Mouse (Mus musculus): ENCODE results near the gene Zdhhc19. TPM values are rescaled to one million over a fixed set of nuclear protein-coding genes. Genes with fewer than 3 reads are reported as not detected.

The Zdhhc19 gene
- polyA plus RNA-seq (2012): not detected in 2 replicates

- TF ChIP-seq GATA1 (IDR thresholded peaks at IDR 0.05; ENCODE audit: low read length): no peak
These were observed at the start of gene Zdhhc19 for GRCm38 (mm10) chr16:32495965-32496364. Gene Zdhhc19 (plus strand): TSS chr16:32496265.

GRCm38 (mm10) chr16:32446563-32447138 lies 49.4 kb upstream of the Zdhhc19 start:
- no peak for TF ChIP-seq GATA1 (IDR thresholded peaks at IDR 0.05; ENCODE audit: low read length)

- TF ChIP-seq GATA1 (IDR thresholded peaks at IDR 0.05; ENCODE audit: low read length): no peak
These were observed 46.4 kb upstream of the Zdhhc19 start for GRCm38 (mm10) chr16:32449665-32450064.

- TF ChIP-seq GATA1 (IDR thresholded peaks at IDR 0.05; ENCODE audit: low read length): no peak
These were observed 45.9 kb upstream of the Zdhhc19 start for GRCm38 (mm10) chr16:32450133-32450532.

- TF ChIP-seq GATA1 (IDR thresholded peaks at IDR 0.05; ENCODE audit: low read length): no peak
These were observed 43.0 kb upstream of the Zdhhc19 start for GRCm38 (mm10) chr16:32453102-32453501.

- no peak for TF ChIP-seq GATA1 (IDR thresholded peaks at IDR 0.05; ENCODE audit: low read length)
These were observed 41.4 kb upstream of the Zdhhc19 start for GRCm38 (mm10) chr16:32454646-32455045.

GRCm38 (mm10) chr16:32456086-32456485 lies 40.0 kb upstream of the Zdhhc19 start:
- no peak for TF ChIP-seq GATA1 (IDR thresholded peaks at IDR 0.05; ENCODE audit: low read length)

GRCm38 (mm10) chr16:32456761-32457160 lies 39.3 kb upstream of the Zdhhc19 start:
- no peak for TF ChIP-seq GATA1 (IDR thresholded peaks at IDR 0.05; ENCODE audit: low read length)

GRCm38 (mm10) chr16:32457589-32458386 lies 38.3 kb upstream of the Zdhhc19 start:
- no peak for TF ChIP-seq GATA1 (IDR thresholded peaks at IDR 0.05; ENCODE audit: low read length)

- TF ChIP-seq GATA1 (IDR thresholded peaks at IDR 0.05; ENCODE audit: low read length): no peak
These were observed 35.5 kb upstream of the Zdhhc19 start for GRCm38 (mm10) chr16:32460518-32460917.

GRCm38 (mm10) chr16:32461713-32462112 lies 34.4 kb upstream of the Zdhhc19 start:
- no peak for TF ChIP-seq GATA1 (IDR thresholded peaks at IDR 0.05; ENCODE audit: low read length)

- no peak for TF ChIP-seq GATA1 (IDR thresholded peaks at IDR 0.05; ENCODE audit: low read length)
These were observed 33.1 kb upstream of the Zdhhc19 start for GRCm38 (mm10) chr16:32462950-32463349.

- no peak for TF ChIP-seq GATA1 (IDR thresholded peaks at IDR 0.05; ENCODE audit: low read length)
These were observed 32.6 kb upstream of the Zdhhc19 start for GRCm38 (mm10) chr16:32463426-32463825.

GRCm38 (mm10) chr16:32464908-32465307 lies 31.2 kb upstream of the Zdhhc19 start:
- no peak for TF ChIP-seq GATA1 (IDR thresholded peaks at IDR 0.05; ENCODE audit: low read length)

GRCm38 (mm10) chr16:32468488-32468887 lies 27.6 kb upstream of the Zdhhc19 start:
- TF ChIP-seq GATA1 (IDR thresholded peaks at IDR 0.05; ENCODE audit: low read length): no peak

- TF ChIP-seq GATA1 (IDR thresholded peaks at IDR 0.05; ENCODE audit: low read length): no peak
These were observed 26.5 kb upstream of the Zdhhc19 start for GRCm38 (mm10) chr16:32469404-32470105.

All from G1E-ER4 (cell line).